Mouse (Mus musculus): ENCODE data around the gene Jmjd8. TPM values are rescaled to one million over a fixed set of nuclear protein-coding genes. Genes with fewer than 3 reads are reported as not detected.

The Jmjd8 gene
- polyA plus RNA-seq, 1 experiment from 2014 or later = 21.7 TPM

DNA sequence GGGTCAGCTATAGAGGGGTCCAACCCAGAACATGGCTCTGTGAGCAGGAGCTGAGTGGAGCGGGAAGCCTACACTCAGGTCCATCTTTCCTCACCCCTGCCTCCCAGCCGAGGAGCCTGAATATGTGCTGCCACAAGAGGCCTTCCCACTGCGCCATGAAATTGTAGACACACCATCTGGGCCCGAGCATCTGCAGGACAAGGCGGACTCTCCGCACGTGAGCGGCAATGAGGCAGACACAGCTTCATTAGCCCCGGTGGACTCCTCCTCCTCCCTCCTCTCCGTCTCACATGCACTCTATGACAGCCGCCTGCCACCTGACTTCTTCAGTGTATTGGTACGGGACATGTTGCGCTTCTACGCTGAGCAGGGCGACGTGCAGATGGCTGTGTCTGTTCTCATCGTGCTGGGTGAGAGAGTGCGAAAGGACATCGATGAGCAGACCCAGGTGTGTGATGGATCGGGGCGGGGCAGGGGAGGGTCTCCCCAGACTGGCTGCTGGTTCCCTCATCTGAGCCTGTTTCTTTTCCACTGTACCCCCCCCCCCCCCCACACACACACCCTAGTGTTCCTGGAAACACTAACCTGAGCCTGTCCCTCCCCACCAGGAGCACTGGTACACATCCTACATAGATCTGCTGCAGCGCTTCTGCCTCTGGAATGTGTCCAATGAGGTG is 983 bp upstream of the Jmjd8 start:
- WGBS (ENCODE audit: insufficient replicate concordance) = 85% methylated on average over 22 of the region's 22 CpGs
- Histone ChIP-seq H3K4me1 (replicated peaks) (peaks cover 73% of the 10 kb centered on the region), H3K9ac (no peak overlapping the region; the same call in 1 of the 2 replicates), H3K4me2 (peak overlapping the region; percentile 99; the same call in 1 of the 2 replicates), H3K36me3 (peaks cover 56% of the 10 kb centered on the region), H3K27me3 (0 out of 2 replicates have a peak, but pooled peaks cover under 1% of the 10 kb centered on the region), H3K4me3 (replicated peaks) (peak overlapping the region; percentile 85; the same call in 1 of the 2 replicates), H3K27ac (peak overlapping the region; percentile 78; the same call in 1 of the 2 replicates), H3K9me3 (replicated peaks) (no peaks in the 10 kb centered on the region)
- DNase-seq (no peak), ATAC-seq (ENCODE audit: low read depth) (no peak)

DNA sequence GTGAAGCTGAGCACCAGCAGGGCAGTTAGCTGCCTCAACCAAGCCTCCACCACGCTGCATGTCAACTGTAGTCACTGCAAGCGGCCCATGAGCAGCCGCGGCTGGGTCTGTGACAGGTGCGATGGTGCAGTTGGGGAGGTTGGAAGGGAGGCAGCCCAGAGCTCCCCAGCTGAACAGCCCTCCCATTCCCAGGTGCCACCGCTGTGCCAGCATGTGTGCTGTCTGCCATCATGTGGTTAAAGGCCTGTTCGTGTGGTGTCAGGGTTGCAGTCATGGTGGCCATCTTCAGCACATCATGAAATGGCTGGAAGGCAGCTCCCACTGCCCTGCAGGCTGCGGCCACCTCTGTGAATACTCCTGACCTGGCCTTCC is 458 bp upstream of the Jmjd8 start:
- DNase-seq (no peak), ATAC-seq (ENCODE audit: low read depth) (no peak)
- Histone ChIP-seq H3K27me3 (no peaks in the 10 kb centered on the region), H3K4me3 (replicated peaks) (peak overlapping the region; percentile 85), H3K4me1 (replicated peaks) (peaks cover 70% of the 10 kb centered on the region), H3K4me2 (peak overlapping the region; percentile 99), H3K9me3 (replicated peaks) (no peaks in the 10 kb centered on the region), H3K9ac (peak overlapping the region; percentile 81), H3K27ac (peak overlapping the region; percentile 78), H3K36me3 (peaks cover 56% of the 10 kb centered on the region)
- 83% methylated on average over 8 of the region's 8 CpGs for WGBS (ENCODE audit: insufficient replicate concordance)

DNA sequence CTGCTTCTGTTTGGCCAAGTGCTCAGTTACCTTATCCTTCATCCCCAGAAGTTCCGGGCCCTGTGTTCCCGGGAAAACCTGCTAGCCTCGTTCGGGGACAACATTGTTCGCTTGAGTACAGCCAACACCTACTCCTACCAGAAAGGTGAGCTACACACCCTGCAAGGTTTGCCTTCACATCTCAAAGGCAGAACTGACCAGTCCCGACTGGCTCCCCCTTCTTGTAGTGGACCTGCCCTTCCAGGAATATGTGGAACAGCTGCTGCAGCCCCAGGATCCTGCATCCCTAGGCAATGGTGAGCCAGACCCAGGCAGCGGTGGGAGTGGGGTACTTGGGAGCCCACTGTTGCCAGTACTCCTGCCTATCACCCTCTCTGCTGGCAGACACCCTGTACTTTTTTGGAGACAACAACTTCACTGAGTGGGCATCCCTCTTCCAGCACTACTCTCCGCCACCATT is 921 bp downstream of the Jmjd8 start:
- Histone ChIP-seq H3K4me1 (replicated peaks) (peaks cover 73% of the 10 kb centered on the region), H3K27ac (peak overlapping the region; percentile 78), H3K4me3 (replicated peaks) (peak overlapping the region; percentile 85), H3K9ac (peak overlapping the region; percentile 81), H3K4me2 (peak overlapping the region; percentile 99), H3K36me3 (peaks cover 58% of the 10 kb centered on the region), H3K27me3 (no peaks in the 10 kb centered on the region), H3K9me3 (replicated peaks) (no peaks in the 10 kb centered on the region)
- 44% methylated on average over 8 of the region's 8 CpGs for WGBS (ENCODE audit: insufficient replicate concordance)
- ATAC-seq (ENCODE audit: low read depth) = no peak
- no peak for DNase-seq

DNA sequence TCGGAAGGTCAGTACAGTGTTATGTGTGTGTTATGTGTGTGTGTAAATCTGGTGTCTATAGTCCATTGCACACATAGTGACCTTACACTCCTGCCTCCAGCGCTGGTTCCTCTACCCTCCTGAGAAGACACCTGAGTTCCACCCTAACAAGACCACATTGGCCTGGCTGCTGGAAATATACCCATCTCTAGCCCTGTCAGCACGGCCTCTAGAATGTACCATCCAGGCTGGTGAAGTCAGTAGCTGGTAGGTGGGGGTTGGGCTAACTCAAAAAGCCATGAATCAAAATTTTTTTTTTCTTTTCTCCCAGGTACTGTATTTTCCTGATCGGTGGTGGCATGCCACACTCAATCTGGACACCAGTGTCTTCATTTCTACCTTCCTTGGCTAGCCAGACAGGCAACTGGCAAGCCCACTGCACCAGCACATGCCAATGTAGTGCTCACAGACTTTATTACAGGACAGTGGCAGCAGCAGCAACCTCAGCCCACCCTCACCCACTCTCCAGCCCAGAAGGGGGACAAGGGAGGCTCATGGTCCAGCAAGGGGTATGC is 1.6 kb downstream of the Jmjd8 start:
- H3K4me1 ChIP-seq (replicated peaks) = peaks cover 73% of the 10 kb centered on the region

DNA sequence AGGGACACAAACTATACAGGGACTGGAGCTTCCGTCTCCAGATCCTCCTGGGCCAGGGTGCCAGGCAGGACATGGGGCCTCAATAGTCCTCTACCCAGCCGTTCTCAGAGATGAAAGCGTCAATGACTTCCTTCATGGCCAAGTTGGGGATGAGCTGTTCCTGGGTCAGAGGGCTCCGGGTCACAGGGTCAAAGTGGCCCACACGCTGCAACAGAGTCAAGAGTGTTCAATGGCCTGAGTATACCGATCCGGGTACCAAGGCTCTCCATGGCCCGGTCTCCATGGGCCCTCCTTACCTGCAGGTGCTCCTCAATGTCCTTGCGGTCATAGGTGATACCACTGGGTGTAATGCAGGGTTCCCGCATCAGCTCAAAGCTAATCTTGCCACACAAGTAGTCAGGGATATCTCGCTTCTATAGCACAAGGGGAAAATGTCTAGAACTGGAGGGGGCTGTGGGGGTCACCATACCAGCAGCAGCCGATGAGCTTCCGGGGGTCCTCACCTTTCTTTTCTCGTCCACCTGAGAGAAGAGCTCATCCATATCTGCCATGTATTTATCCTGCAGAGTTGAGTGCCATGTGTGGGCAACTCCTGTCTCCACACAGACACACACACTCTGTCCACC is 2.3 kb downstream of the Jmjd8 start:
- H3K27me3 ChIP-seq = no peaks in the 10 kb centered on the region
- DNase-seq = no peak
- H3K36me3 ChIP-seq = peaks cover 66% of the 10 kb centered on the region
- peak overlapping the region; percentile 99 for H3K4me2 ChIP-seq
- peaks cover 75% of the 10 kb centered on the region for H3K4me1 ChIP-seq (replicated peaks)
- 81% methylated on average over 14 of the region's 14 CpGs for WGBS (ENCODE audit: insufficient replicate concordance)
- peak overlapping the region; percentile 93; the same call in 1 of the 2 replicates for H3K27ac ChIP-seq
- peak overlapping the region; percentile 85 for H3K4me3 ChIP-seq (replicated peaks)
- H3K9me3 ChIP-seq (replicated peaks) = no peaks in the 10 kb centered on the region
- no peak for ATAC-seq (ENCODE audit: low read depth)
- H3K9ac ChIP-seq = peak overlapping the region; percentile 89

More for the DNA sequence above, 1.6 kb downstream of the Jmjd8 start:
- Histone ChIP-seq H3K4me2 (peak overlapping the region; percentile 99), H3K27me3 (no peaks in the 10 kb centered on the region), H3K4me3 (replicated peaks) (peak overlapping the region; percentile 85), H3K27ac (peak overlapping the region; percentile 78; the same call in 1 of the 2 replicates), H3K9me3 (replicated peaks) (no peaks in the 10 kb centered on the region), H3K36me3 (peaks cover 65% of the 10 kb centered on the region), H3K9ac (peak overlapping the region; percentile 81)
- no peak for DNase-seq
- 74% methylated on average over 4 of the region's 4 CpGs for WGBS (ENCODE audit: insufficient replicate concordance)
- ATAC-seq (ENCODE audit: low read depth) = no peak

DNA sequence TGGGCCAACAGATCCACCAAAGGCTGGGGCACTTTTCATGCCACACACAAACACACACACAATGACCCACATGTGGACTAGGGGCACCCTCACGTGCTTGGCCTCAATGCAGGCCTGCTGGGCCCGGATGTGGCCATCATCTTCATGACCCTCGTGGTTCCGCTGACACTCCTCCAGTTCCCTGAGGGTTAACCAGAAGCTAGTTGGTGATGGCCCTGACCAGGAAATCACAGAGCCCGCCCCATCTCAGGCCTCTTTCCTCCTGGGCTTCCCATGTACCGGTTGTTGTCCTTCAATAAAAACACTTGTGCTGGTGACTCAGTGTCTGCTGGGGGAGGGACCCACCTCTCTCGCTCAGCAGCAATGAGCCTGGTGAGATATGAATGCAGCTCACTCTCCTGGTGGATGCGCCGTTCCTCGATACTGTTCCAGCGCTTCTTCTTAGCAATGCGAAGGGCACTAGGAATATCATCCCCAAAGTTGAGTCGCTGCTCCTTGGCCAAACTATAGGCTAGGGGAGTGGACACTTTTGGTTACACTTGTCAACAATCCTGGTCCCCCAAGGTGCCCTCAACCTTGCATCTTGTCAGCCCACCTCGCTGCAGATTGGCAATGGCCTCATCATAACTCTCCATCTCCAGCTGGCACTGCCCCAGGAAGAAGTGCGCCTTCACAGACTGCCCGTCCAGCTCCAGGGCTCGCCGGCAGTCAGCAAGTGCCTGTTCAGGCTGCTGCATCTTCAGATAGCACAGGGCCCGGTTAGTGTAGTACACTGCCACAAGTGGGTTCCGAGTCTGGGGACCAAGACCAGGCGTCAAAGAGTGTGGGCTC is 3.0 kb downstream of the Jmjd8 start:
- 39% methylated on average over 21 of the region's 21 CpGs for WGBS (ENCODE audit: insufficient replicate concordance)
- H3K4me2 ChIP-seq = peak overlapping the region; percentile 99
- peak overlapping the region; percentile 89 for H3K9ac ChIP-seq
- peaks cover 80% of the 10 kb centered on the region for H3K4me1 ChIP-seq (replicated peaks)
- H3K27ac ChIP-seq = peak overlapping the region; percentile 93
- peak overlapping the region; percentile 85 for H3K4me3 ChIP-seq (replicated peaks)
- no peak for ATAC-seq (ENCODE audit: low read depth)
- H3K9me3 ChIP-seq (replicated peaks) = no peaks in the 10 kb centered on the region
- no peaks in the 10 kb centered on the region for H3K27me3 ChIP-seq
- H3K36me3 ChIP-seq = peaks cover 59% of the 10 kb centered on the region
- no peak for DNase-seq

DNA sequence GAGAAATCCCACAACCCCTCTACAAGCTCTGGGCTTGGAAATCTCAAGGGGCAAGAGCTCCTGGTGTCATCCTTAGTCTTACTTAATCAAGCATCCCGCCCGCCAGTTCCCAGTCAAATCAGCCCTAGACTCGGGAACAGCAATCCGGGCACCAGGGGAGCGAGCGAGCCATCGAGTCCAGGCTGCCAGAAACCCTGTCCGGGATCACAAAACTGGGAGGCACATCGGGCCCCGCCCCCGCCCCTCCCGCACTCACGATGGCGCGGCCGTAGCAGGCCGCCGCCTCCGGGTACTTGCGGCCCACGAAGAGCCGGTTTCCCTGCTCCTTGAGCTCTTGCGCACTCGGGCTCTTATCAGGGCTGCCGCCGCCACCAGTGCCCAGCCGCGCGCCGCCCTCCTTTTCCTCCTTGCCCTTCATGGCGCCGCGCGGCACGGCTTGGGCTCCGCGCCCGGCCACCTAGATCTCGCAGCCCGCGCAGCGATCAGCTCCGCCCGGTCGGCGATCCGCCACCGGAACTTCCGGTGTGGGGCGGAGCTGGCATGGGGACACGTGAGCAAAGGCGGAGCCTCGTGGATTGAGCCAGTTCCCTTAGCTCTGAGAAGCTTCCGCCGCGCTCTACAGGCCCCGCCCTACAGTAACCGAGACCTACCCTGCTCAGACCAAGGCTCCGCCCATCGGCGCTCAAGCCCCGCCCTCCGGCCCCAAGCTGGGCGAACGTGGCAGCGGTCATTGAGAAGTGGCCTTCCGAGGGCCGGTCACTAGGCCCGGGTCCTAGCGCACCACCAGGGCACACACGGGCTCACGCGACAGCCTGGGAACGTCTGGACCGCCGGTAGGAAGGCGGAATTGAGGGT is 4.0 kb downstream of the Jmjd8 start:
- Histone ChIP-seq H3K9me3 (replicated peaks) (no peaks in the 10 kb centered on the region), H3K4me3 (replicated peaks) (peak overlapping the region; percentile 85), H3K27ac (peak overlapping the region; percentile 93), H3K9ac (peak overlapping the region; percentile 92), H3K27me3 (no peaks in the 10 kb centered on the region), H3K4me2 (peak overlapping the region; percentile 99), H3K36me3 (peaks cover 53% of the 10 kb centered on the region), H3K4me1 (replicated peaks) (peaks cover 85% of the 10 kb centered on the region)
- WGBS (ENCODE audit: insufficient replicate concordance) = under 1% methylated on average over 76 of the region's 77 CpGs
- ATAC-seq (ENCODE audit: low read depth) (peak; percentile 89), DNase-seq (peak; percentile 99)

DNA sequence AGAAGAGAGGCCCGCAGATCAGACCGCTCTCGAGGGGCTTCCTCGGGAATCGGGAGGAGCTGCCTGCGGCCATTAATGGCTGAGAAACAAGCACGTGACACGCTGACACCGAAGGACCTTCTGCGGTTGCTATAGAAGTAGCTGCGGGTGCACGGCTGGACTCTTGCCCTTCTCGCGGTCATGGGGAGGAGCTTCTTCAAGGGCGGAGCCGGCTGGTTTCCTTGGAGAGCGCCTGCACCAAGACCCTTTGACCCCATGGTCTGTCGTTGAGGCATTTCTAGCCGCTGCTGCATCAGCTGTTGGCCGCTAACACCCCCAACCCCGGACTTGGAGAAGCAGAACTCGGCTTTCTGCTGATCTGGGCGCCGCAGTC is 4.6 kb downstream of the Jmjd8 start, which contains the start of gene Stub1:
Stub1 (minus strand) TSS at position 114 of the 373 bp plus-strand sequence.
- DNase-seq (peak; percentile 76), ATAC-seq (ENCODE audit: low read depth) (peak; percentile 51)
- peak within 1 kb of the TSS; percentile 99 for H3K4me2 ChIP-seq
- peak within 1 kb of the TSS; percentile 85 for H3K4me3 ChIP-seq (replicated peaks)
- H3K9me3 ChIP-seq (replicated peaks) = no peaks in the 10 kb centered on the region
- H3K27me3 ChIP-seq = no peaks in the 10 kb centered on the region
- peaks cover 88% of the 10 kb centered on the region for H3K4me1 ChIP-seq (replicated peaks)
- WGBS (ENCODE audit: insufficient replicate concordance) = under 1% methylated on average over 24 of the region's 24 CpGs
- H3K27ac ChIP-seq = peak within 1 kb of the TSS; percentile 93
- peaks cover 53% of the 10 kb centered on the region for H3K36me3 ChIP-seq
- H3K9ac ChIP-seq = peak within 1 kb of the TSS; percentile 92

DNA sequence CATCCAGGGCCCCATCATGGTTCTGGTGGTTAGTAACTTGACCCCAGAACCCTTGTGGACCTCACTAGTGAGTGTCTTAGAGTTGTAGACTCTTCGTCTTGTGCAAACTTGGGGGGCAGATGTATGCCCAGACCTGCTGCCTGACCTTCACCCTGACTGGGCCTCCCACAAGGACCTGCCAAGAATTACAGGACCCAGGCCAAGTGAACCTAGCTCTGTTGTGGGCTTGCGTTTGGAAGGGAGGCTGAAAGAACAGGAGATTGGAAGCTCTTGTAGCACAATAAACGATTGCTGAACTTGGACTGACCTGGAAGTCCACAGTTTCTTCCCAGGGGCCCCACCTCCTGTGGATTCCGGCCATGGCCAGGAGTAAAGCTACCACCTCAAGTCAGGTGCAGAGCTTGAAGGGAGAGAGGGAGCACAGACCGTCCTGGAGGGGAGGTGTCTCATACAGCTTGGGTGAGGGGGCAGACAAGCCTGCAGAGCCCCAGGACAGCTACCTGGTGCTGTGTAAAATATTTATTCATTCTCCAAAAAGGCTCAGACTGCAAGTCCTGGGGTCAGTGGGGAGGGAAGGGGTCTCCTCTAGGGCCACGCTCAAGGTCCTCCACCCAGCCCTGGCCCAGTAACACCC is 5.4 kb downstream of the Jmjd8 start:
- DNase-seq (no peak), ATAC-seq (ENCODE audit: low read depth) (no peak)
- WGBS (ENCODE audit: insufficient replicate concordance) = 34% methylated on average over 6 of the region's 6 CpGs
- peak overlapping the region; percentile 93 for H3K27ac ChIP-seq
- H3K9me3 ChIP-seq (replicated peaks) = no peaks in the 10 kb centered on the region
- peak overlapping the region; percentile 99 for H3K4me2 ChIP-seq
- H3K4me3 ChIP-seq (replicated peaks) = peak overlapping the region; percentile 85
- H3K27me3 ChIP-seq = no peaks in the 10 kb centered on the region
- peaks cover 88% of the 10 kb centered on the region for H3K4me1 ChIP-seq (replicated peaks)
- peaks cover 58% of the 10 kb centered on the region for H3K36me3 ChIP-seq
- peak overlapping the region; percentile 92 for H3K9ac ChIP-seq

Measured in liver, embryonic 13.5 days (tissue).